Comparison of ENCODE assay signal across 19 mouse cellular contexts in genomic region chr5:17715206-17715605, GRCm38 (mm10).
"Had no signal": no experiment of that assay in that cellular context is flagged by ENCODE, and none has a peak within 500 bp of the region (broad histone marks: within the 10 kb centered on the region; RNA-seq: fewer than 3 reads in every experiment).

No protein-coding gene starts in this region.

- H3K9me3 ChIP-seq: midbrain, embryonic 10.5 days; midbrain, embryonic 12.5 days; neural tube, embryonic 13.5 days; neural tube, embryonic 15.5 days had no signal

- H3K27me3 ChIP-seq: midbrain, embryonic 12.5 days; neural tube, embryonic 13.5 days; neural tube, embryonic 15.5 days had no signal

- H3K9ac ChIP-seq: lung, embryonic 14.5 days; midbrain, embryonic 12.5 days; neural tube, embryonic 13.5 days; neural tube, embryonic 15.5 days had no signal

- DNase-seq: lung, adult 18-20 months; lung, embryonic 14.5 days; lung, postnatal 10 days; lung, postnatal 4 days; midbrain, embryonic 14.5 days; retina, postnatal 1 day; right cerebral cortex, adult 18-20 months; right cerebral cortex, postnatal 25 days; right cerebral cortex, postnatal 4 days; spleen, adult 18-20 months; thymus, adult 18-20 months; thymus, postnatal 14 days; thymus, postnatal 36 days had no signal

- ATAC-seq: midbrain, embryonic 16.5 days had no signal

- H3K27ac ChIP-seq: midbrain, embryonic 10.5 days; midbrain, embryonic 12.5 days; neural tube, embryonic 13.5 days; neural tube, embryonic 15.5 days had no signal

- H3K36me3 ChIP-seq: midbrain, embryonic 10.5 days; midbrain, embryonic 12.5 days; neural tube, embryonic 13.5 days; neural tube, embryonic 15.5 days had no signal

- H3K4me1 ChIP-seq: midbrain, embryonic 10.5 days; midbrain, embryonic 12.5 days; neural tube, embryonic 13.5 days had no signal

- H3K4me3 ChIP-seq: midbrain, embryonic 10.5 days; midbrain, embryonic 12.5 days; myocyte; neural tube, embryonic 13.5 days; neural tube, embryonic 15.5 days had no signal

- H3K4me2 ChIP-seq: lung, embryonic 14.5 days; midbrain, embryonic 12.5 days; neural tube, embryonic 13.5 days; neural tube, embryonic 15.5 days had no signal
